Mouse (Mus musculus) cerebellum, adult 2 months (tissue): Measurements from ENCODE around the gene Sh2b3. TPM values are rescaled to one million over a fixed set of nuclear protein-coding genes. Genes with fewer than 3 reads are reported as not detected.

Experiments
- DNase-seq, 2 experiments: peaks; one replicate each; pipeline ENCODE4 v3.0.0; 2021
- H3K27ac ChIP-seq: fragments of 200-500 bp; 2 replicates; pipeline ENCODE4 v1.5.1; 2012; ENCODE audit warnings: low read length, control low read depth, inconsistent platforms; ENCODE audit not compliant: insufficient read depth
- H3K27me3 ChIP-seq: fragments of 200-500 bp; 2 replicates; pipeline ENCODE4 v1.6.1; 2012; ENCODE audit warnings: inconsistent platforms, mild to moderate bottlenecking, low read length, moderate library complexity; ENCODE audit not compliant: control insufficient read depth, insufficient read depth
- H3K4me1 ChIP-seq: fragments of 200-500 bp; 2 replicates; pipeline ENCODE4 v1.6.1; 2011; ENCODE audit warnings: low read length; ENCODE audit not compliant: control insufficient read depth, insufficient read depth
- H3K4me3 ChIP-seq: fragments of 200-500 bp; replicated peaks from 2 replicates; pipeline ENCODE3; 2011; ENCODE audit warnings: mild to moderate bottlenecking, low read depth, low read length, control low read depth; ENCODE audit not compliant: insufficient read depth
- CTCF ChIP-seq: fragments of 200-500 bp; IDR thresholded peaks from 2 replicates; pipeline ENCODE4 v1.5.1; 2011; ENCODE audit warnings: low read depth, mild to moderate bottlenecking, control low read depth, low read length, moderate library complexity, borderline replicate concordance; ENCODE audit not compliant: insufficient read depth
- POLR2A ChIP-seq: fragments of 200-500 bp; IDR thresholded peaks from 2 replicates; pipeline ENCODE4 v1.6.1; 2011; ENCODE audit warnings: low read length, control low read depth, borderline replicate concordance; ENCODE audit not compliant: insufficient read depth
- whole genome bisulfite sequencing: fragments of 180-500 bp; shearing (Covaris S2); methylation state at CpG from one replicate; pipeline ENCODE4 v1.1.7; 2018; 5-methylcytosine and 5-hydroxymethylcytosine counted together
- polyA plus RNA-seq: library from polyadenylated mRNA; depleted of rRNA; stranded (reverse); fragments of >200 nt; gene quantifications from 2 replicates; pipeline ENCODE4 v1.2.3, GENCODE M21; 2012; rRNA removed

Gene Sh2b3
- polyA plus RNA-seq, result 30.8 and 31.7 TPM in 2 replicates

GRCm38 (mm10) chr5:121837441-121838340 is at the start of gene Sh2b3:
Gene Sh2b3, minus strand, starts transcription at chr5:121837646.
- Histone ChIP-seq H3K4me1 (peaks cover 13% of the 10 kb centered on the region), H3K4me3 (peak within 1 kb of the TSS; percentile 89), H3K27ac (peak within 1 kb of the TSS; percentile 73), H3K27me3 (no peaks in the 10 kb centered on the region)
- peak in 1 of 2 experiments; percentile 29 for DNase-seq
- no peak for TF ChIP-seq CTCF
- 7% methylated on average over 35 of the region's 35 CpGs for WGBS

GRCm38 (mm10) chr5:121883356-121883755 is 45.9 kb upstream of the Sh2b3 start:
- Histone ChIP-seq H3K4me3 (no peak overlapping the region), H3K27me3 (no peaks in the 10 kb centered on the region), H3K4me1 (no peaks in the 10 kb centered on the region), H3K27ac (no peak overlapping the region)
- no peak for DNase-seq
- 83% methylated on average over 8 of the region's 8 CpGs for WGBS
- no peak for TF ChIP-seq CTCF
- no peak for TF ChIP-seq POLR2A

- 73% methylated on average over 6 of the region's 6 CpGs for WGBS
- H3K27me3 ChIP-seq, result no peaks in the 10 kb centered on the region
- DNase-seq, result no peak
- TF ChIP-seq POLR2A, result no peak
- peak; percentile 66; the same call in 1 of the 2 replicates for TF ChIP-seq CTCF
- no peak overlapping the region for H3K27ac ChIP-seq
- no peaks in the 10 kb centered on the region for H3K4me1 ChIP-seq
- no peak overlapping the region for H3K4me3 ChIP-seq
These were observed 41.8 kb upstream of the Sh2b3 start for GRCm38 (mm10) chr5:121879211-121879610.

DNA sequence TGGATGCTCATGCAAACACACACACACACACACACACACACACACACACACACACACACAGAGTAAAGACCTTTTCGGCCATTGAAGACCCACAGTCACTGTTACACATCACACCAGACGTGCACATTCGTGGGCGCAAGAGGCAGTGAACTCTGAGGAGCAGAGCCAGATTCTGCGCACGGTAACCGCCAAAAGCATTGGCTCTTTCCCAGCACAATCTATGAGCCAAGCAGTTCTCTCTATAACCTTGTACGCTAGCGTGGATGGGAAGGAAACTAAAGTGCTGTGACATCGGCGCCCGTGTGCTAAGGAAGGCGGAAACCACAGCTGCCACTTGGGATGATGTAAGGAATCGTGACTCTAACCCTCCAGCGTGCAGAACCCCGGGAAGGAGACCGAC is 41.3 kb upstream of the Sh2b3 start:
- no peak for DNase-seq
- no peak for TF ChIP-seq CTCF
- no peak for TF ChIP-seq POLR2A
- Histone ChIP-seq H3K4me1 (no peaks in the 10 kb centered on the region), H3K27me3 (no peaks in the 10 kb centered on the region), H3K27ac (no peak overlapping the region), H3K4me3 (no peak overlapping the region)
- WGBS, result 20% methylated on average over 17 of the region's 17 CpGs

- H3K4me1 ChIP-seq, result no peaks in the 10 kb centered on the region
- no peak overlapping the region for H3K4me3 ChIP-seq
- WGBS, result 58% methylated on average over 12 of the region's 12 CpGs
- TF ChIP-seq POLR2A (no peak), CTCF (no peak)
- DNase-seq, result no peak
- H3K27me3 ChIP-seq, result no peaks in the 10 kb centered on the region
- no peak overlapping the region for H3K27ac ChIP-seq
These were observed 39.5 kb upstream of the Sh2b3 start for GRCm38 (mm10) chr5:121876901-121877300.

DNA sequence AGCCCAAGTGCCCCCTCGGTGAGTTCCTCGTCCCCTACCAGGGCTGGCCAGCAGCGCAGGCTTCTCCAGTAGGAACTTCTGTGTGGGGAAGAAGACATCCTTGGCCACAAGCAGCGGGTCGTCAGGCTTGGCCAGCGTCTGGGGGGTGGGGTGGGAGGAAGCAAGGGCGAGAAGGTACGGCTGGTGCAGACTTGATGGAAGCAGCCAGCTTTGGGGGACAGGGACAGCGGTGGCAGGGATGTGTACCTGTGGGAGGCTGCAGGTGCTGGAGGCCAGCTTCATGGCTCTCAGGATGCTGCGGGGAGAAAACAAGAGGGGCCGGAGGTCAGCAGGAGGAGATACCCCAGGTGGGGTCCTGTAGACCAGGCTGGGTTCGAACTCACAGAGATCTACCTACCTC is 37.6 kb upstream of the Sh2b3 start:
- WGBS, result 93% methylated on average over 12 of the region's 12 CpGs
- TF ChIP-seq CTCF (no peak), POLR2A (no peak)
- DNase-seq, result no peak

DNA sequence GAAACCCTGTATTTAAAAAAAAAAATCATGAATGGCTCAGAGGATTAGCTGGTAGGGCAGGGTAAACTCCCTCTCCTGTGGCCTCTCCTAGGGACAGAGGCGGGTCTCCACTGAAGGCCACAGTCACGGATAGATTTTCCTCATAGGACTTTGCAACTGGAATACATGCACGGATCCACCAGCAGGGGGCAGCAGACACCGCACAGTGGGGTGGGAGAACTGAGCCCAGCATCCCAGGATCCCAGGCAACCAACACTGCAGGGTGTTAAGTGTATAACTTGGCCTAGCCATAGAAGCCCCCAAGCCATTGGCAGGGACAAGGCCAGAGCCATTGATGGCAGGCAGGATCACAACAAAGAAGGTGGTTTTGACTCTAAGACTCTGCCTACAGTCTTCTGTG is 34.7 kb upstream of the Sh2b3 start:
- 32% methylated on average over 4 of the region's 4 CpGs for WGBS
- no peak overlapping the region for H3K27ac ChIP-seq
- DNase-seq, result peak; percentile 63 to 83
- peak; percentile 97 for TF ChIP-seq CTCF
- TF ChIP-seq POLR2A, result no peak
- H3K27me3 ChIP-seq, result no peaks in the 10 kb centered on the region
- H3K4me3 ChIP-seq, result no peak overlapping the region
- no peaks in the 10 kb centered on the region for H3K4me1 ChIP-seq

More for the DNA sequence above, 37.6 kb upstream of the Sh2b3 start:
- Histone ChIP-seq H3K4me1 (no peaks in the 10 kb centered on the region), H3K27ac (no peak overlapping the region), H3K4me3 (no peak overlapping the region), H3K27me3 (no peaks in the 10 kb centered on the region)

DNA sequence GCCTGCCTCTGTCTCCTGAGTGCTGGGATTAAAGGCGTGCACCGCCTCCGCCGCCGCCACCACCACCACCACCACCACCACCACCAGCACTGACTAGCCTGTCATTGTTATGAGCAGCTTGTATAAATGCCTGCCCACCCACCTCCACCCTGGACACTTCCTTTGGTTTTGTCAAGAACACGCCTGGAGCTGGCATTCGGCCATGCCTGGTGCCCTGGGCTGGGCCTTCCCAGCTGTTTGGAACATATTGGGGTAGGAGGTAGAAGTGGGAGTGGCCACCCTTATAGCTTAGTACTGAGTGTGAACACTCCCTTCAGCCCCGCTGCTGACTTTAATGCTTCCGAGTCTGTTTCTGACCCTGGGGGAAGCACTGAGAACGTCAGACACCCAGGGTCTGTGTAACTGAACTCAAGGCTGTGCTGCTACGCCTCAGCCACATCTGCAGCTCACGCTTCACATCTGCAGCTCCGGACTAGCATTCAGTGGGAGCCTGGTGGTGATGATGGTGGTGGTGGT is 34.1 kb upstream of the Sh2b3 start:
- TF ChIP-seq CTCF (no peak), POLR2A (no peak)
- WGBS, result 83% methylated on average over 13 of the region's 13 CpGs

More for the DNA sequence above, 34.1 kb upstream of the Sh2b3 start:
- no peaks in the 10 kb centered on the region for H3K4me1 ChIP-seq
- DNase-seq, result no peak
- no peaks in the 10 kb centered on the region for H3K27me3 ChIP-seq
- H3K27ac ChIP-seq, result no peak overlapping the region
- H3K4me3 ChIP-seq, result no peak overlapping the region
